Mouse (Mus musculus) naive thymus-derived CD4-positive, alpha-beta T cell, adult 5 months (primary cell): ENCODE results near the gene Lce3f. TPM values are rescaled to one million over a fixed set of nuclear protein-coding genes. Genes with fewer than 3 reads are reported as not detected.

Source experiments
- polyA plus RNA-seq: library from polyadenylated mRNA; unstranded; fragments of 100-300 nt; shearing (Covaris generic); gene quantifications from one replicate; pipeline ENCODE4 v1.2.1, GENCODE M21; 2017

The Lce3f gene
- not detected for polyA plus RNA-seq

GRCm38 (mm10) chr3:92991926-92992325 is at the start of gene Lce3f:
TSS of gene Lce3f (plus strand) at chr3:92992226.

GRCm38 (mm10) chr3:92944186-92944585 is 47.8 kb upstream of the Lce3f start, which contains the start of gene Lce3c:
TSS of gene Lce3c (plus strand) at chr3:92944486.

GRCm38 (mm10) chr3:92957090-92957489 is 34.9 kb upstream of the Lce3f start, which contains the start of gene Lce3d:
TSS of gene Lce3d (plus strand) at chr3:92957390.

GRCm38 (mm10) chr3:92966761-92967160 is 25.3 kb upstream of the Lce3f start, which contains the start of gene Lce3e:
TSS of gene Lce3e (plus strand) at chr3:92967061.

GRCm38 (mm10) chr3:93015460-93016104 is 23.6 kb downstream of the Lce3f start, which contains the start of gene Crct1:
TSS of gene Crct1 (minus strand) at chr3:93015687.

GRCm38 (mm10) chr3:93018960-93019359 is 26.9 kb downstream of the Lce3f start, which contains the start of gene Lce1m:
TSS of gene Lce1m (minus strand) at chr3:93019060.

Other genes starting within 250 kb of the Lce3f start
- gene Lce1g, start 239.9 kb upstream of the Lce3f start, polyA plus RNA-seq: not detected
- not detected for gene Lce1h, start 227.2 kb upstream of the Lce3f start, polyA plus RNA-seq
- gene Lce1i, start 213.3 kb upstream of the Lce3f start, polyA plus RNA-seq: not detected
- not detected for gene Lce1j, start 201.7 kb upstream of the Lce3f start, polyA plus RNA-seq
- not detected for gene Lce1k, start 184.3 kb upstream of the Lce3f start, polyA plus RNA-seq
- not detected for gene Kprp, start 165.0 kb upstream of the Lce3f start, polyA plus RNA-seq
- not detected for gene Lce1l, start 140.9 kb upstream of the Lce3f start, polyA plus RNA-seq
- not detected for gene 2310050C09Rik, start 122.0 kb upstream of the Lce3f start, polyA plus RNA-seq
- not detected for gene Lce3a, start 66.0 kb upstream of the Lce3f start, polyA plus RNA-seq
- gene Lce3b, start 59.2 kb upstream of the Lce3f start, polyA plus RNA-seq: not detected
- not detected for gene Lce3c, start 47.7 kb upstream of the Lce3f start, polyA plus RNA-seq
- gene Lce3d, start 34.8 kb upstream of the Lce3f start, polyA plus RNA-seq: not detected
- not detected for gene Lce3e, start 25.2 kb upstream of the Lce3f start, polyA plus RNA-seq
- gene Crct1, start 23.5 kb downstream of the Lce3f start, polyA plus RNA-seq: not detected
- gene Lce1m, start 26.8 kb downstream of the Lce3f start, polyA plus RNA-seq: not detected
- not detected for gene Gm4858, start 76.6 kb downstream of the Lce3f start, polyA plus RNA-seq
- not detected for gene Crnn, start 152.6 kb downstream of the Lce3f start, polyA plus RNA-seq
- gene Flg2, start 205.1 kb downstream of the Lce3f start, polyA plus RNA-seq: not detected